Mouse (Mus musculus) hindbrain, embryonic 16.5 days (tissue): Measurements from ENCODE around the gene Gse1. TPM values are rescaled to one million over a fixed set of nuclear protein-coding genes. Genes with fewer than 3 reads are reported as not detected.

Source experiments
- ATAC-seq: fragments of 200-750 bp; cut with Nextera tagmentation; 2 replicates; pipeline ENCODE4 v1.8.0; 2017; ENCODE audit warnings: moderate TSS enrichment, moderate library complexity
- H3K27ac ChIP-seq: fragments of 300-500 bp; sonication (generic); 2 replicates; pipeline ENCODE4 v1.5.1; 2014; ENCODE audit warnings: low read depth, mild to moderate bottlenecking, control low read depth, low read length, moderate library complexity
- H3K27me3 ChIP-seq: fragments of 300-500 bp; sonication (generic); replicated peaks from 2 replicates; pipeline ENCODE4 v1.6.1; 2014; ENCODE audit warnings: low read length; ENCODE audit not compliant: control insufficient read depth, insufficient read depth
- H3K36me3 ChIP-seq: fragments of 300-500 bp; sonication (generic); 2 replicates; pipeline ENCODE4 v1.6.1; 2014; ENCODE audit warnings: mild to moderate bottlenecking, low read length, moderate library complexity, mixed read lengths; ENCODE audit not compliant: control insufficient read depth, insufficient read depth
- H3K4me1 ChIP-seq: fragments of 300-500 bp; sonication (generic); 2 replicates; pipeline ENCODE4 v1.6.1; 2014; ENCODE audit warnings: low read depth, low read length; ENCODE audit not compliant: control insufficient read depth, insufficient read depth
- H3K4me2 ChIP-seq: fragments of 300-500 bp; sonication (generic); 2 replicates; pipeline ENCODE4 v1.6.1; 2014; ENCODE audit warnings: mild to moderate bottlenecking, low read length, control low read depth, moderate library complexity
- H3K4me3 ChIP-seq: fragments of 300-500 bp; sonication (generic); 2 replicates; pipeline ENCODE4 v1.5.1; 2014; ENCODE audit warnings: mild to moderate bottlenecking, low read length, control low read depth, moderate library complexity
- H3K9ac ChIP-seq: fragments of 300-500 bp; sonication (generic); 2 replicates; pipeline ENCODE4 v1.6.1; 2014; ENCODE audit warnings: low read depth, mild to moderate bottlenecking, control low read depth, low read length, moderate library complexity
- H3K9me3 ChIP-seq: fragments of 300-500 bp; sonication (generic); 2 replicates; pipeline ENCODE4 v1.6.1; 2014; ENCODE audit warnings: mild to moderate bottlenecking, low read length, moderate library complexity; ENCODE audit not compliant: control insufficient read depth
- WGBS: fragments of 180-500 bp; shearing (Covaris S2); extraction: QIAGEN DNeasy Blood & Tissue Kit; methylation state at CpG from one replicate; pipeline ENCODE4 v1.1.7; 2014; 5-methylcytosine and 5-hydroxymethylcytosine counted together
- polyA plus RNA-seq: library from polyadenylated mRNA; unstranded; fragments of >200 nt; fragmentation: Nextera tagmentation; extraction: Ambion mirVana; gene quantifications from 2 replicates; pipeline ENCODE4 v1.2.1, GENCODE M21; 2015

The Gse1 gene
- polyA plus RNA-seq, 1 experiment from 2014 or later = 10.7 TPM

GRCm38 (mm10) chr8:120439309-120439708, 211.1 kb downstream of the Gse1 start:
- WGBS = 11% methylated on average over 19 of the region's 19 CpGs
- H3K27me3 ChIP-seq = 0 out of 2 replicates have a peak, but pooled peaks cover 2% of the 10 kb centered on the region
- H3K4me3 ChIP-seq = no peak overlapping the region
- H3K4me2 ChIP-seq = peak overlapping the region; percentile 28; the same call in 1 of the 2 replicates
- no peaks in the 10 kb centered on the region for H3K36me3 ChIP-seq
- peak overlapping the region; percentile 50; the same call in 1 of the 2 replicates for H3K9ac ChIP-seq
- H3K9me3 ChIP-seq = no peaks in the 10 kb centered on the region
- H3K4me1 ChIP-seq = peaks cover 54% of the 10 kb centered on the region
- peak overlapping the region; percentile 59 for H3K27ac ChIP-seq
- peak; percentile 64 for ATAC-seq

GRCm38 (mm10) chr8:120440739-120441138, 212.5 kb downstream of the Gse1 start:
- H3K9ac ChIP-seq = peak overlapping the region; percentile 38; the same call in 1 of the 2 replicates
- H3K4me2 ChIP-seq = no peak overlapping the region
- H3K36me3 ChIP-seq = no peaks in the 10 kb centered on the region
- H3K27ac ChIP-seq = peak overlapping the region; percentile 59; the same call in 1 of the 2 replicates
- H3K4me3 ChIP-seq = no peak overlapping the region
- WGBS = 48% methylated on average over 11 of the region's 12 CpGs
- 0 out of 2 replicates have a peak, but pooled peaks cover 2% of the 10 kb centered on the region for H3K27me3 ChIP-seq
- 0 out of 2 replicates have a peak, but pooled peaks have one; percentile 15 for ATAC-seq
- H3K9me3 ChIP-seq = no peaks in the 10 kb centered on the region
- H3K4me1 ChIP-seq = peaks cover 54% of the 10 kb centered on the region

- whole genome bisulfite sequencing = 79% methylated on average over 6 of the region's 6 CpGs
- no peaks in the 10 kb centered on the region for H3K9me3 ChIP-seq
- no peak overlapping the region; the same call in 1 of the 2 replicates for H3K27ac ChIP-seq
- H3K4me1 ChIP-seq = peaks cover 51% of the 10 kb centered on the region
- ATAC-seq = no peak
- no peaks in the 10 kb centered on the region for H3K27me3 ChIP-seq
- no peaks in the 10 kb centered on the region for H3K36me3 ChIP-seq
- no peak overlapping the region for H3K4me3 ChIP-seq
- H3K9ac ChIP-seq = peak overlapping the region; percentile 17
- H3K4me2 ChIP-seq = no peak overlapping the region
These were observed 213.4 kb downstream of the Gse1 start for GRCm38 (mm10) chr8:120441637-120442036.

- peaks cover 47% of the 10 kb centered on the region for H3K4me1 ChIP-seq
- ATAC-seq = no peak
These were observed 214.2 kb downstream of the Gse1 start for GRCm38 (mm10) chr8:120442306-120443003.

GRCm38 (mm10) chr8:120445249-120445648, 217.0 kb downstream of the Gse1 start:
- ATAC-seq = no peak
- Histone ChIP-seq H3K36me3 (no peaks in the 10 kb centered on the region), H3K27me3 (no peaks in the 10 kb centered on the region), H3K27ac (no peak overlapping the region), H3K4me2 (no peak overlapping the region), H3K4me1 (peaks cover 40% of the 10 kb centered on the region), H3K9ac (no peak overlapping the region), H3K9me3 (no peaks in the 10 kb centered on the region), H3K4me3 (no peak overlapping the region)
- WGBS = 55% methylated on average over 10 of the region's 10 CpGs

More at GRCm38 (mm10) chr8:120442306-120443003, 214.2 kb downstream of the Gse1 start:
- Histone ChIP-seq H3K9ac (no peak overlapping the region), H3K27me3 (no peaks in the 10 kb centered on the region), H3K36me3 (no peaks in the 10 kb centered on the region), H3K4me2 (no peak overlapping the region), H3K27ac (no peak overlapping the region), H3K9me3 (no peaks in the 10 kb centered on the region), H3K4me3 (no peak overlapping the region)
- WGBS = 58% methylated on average over 4 of the region's 4 CpGs

GRCm38 (mm10) chr8:120448131-120448530, 219.9 kb downstream of the Gse1 start:
- Histone ChIP-seq H3K9ac (no peak overlapping the region), H3K27ac (no peak overlapping the region), H3K9me3 (no peaks in the 10 kb centered on the region), H3K4me2 (no peak overlapping the region), H3K36me3 (no peaks in the 10 kb centered on the region), H3K27me3 (no peaks in the 10 kb centered on the region), H3K4me3 (no peak overlapping the region), H3K4me1 (peaks cover 23% of the 10 kb centered on the region)
- 31% methylated on average over 6 of the region's 6 CpGs for WGBS
- no peak for ATAC-seq

- no peak overlapping the region for H3K4me3 ChIP-seq
- no peaks in the 10 kb centered on the region for H3K27me3 ChIP-seq
- no peaks in the 10 kb centered on the region for H3K9me3 ChIP-seq
- H3K36me3 ChIP-seq = no peaks in the 10 kb centered on the region
- peaks cover 23% of the 10 kb centered on the region for H3K4me1 ChIP-seq
- peak overlapping the region; percentile 63 for H3K27ac ChIP-seq
- ATAC-seq = 0 out of 2 replicates have a peak, but pooled peaks have one; percentile 4
- no peak overlapping the region; the same call in 1 of the 2 replicates for H3K9ac ChIP-seq
- WGBS = 87% methylated on average over 4 of the region's 4 CpGs
- no peak overlapping the region for H3K4me2 ChIP-seq
These were observed 220.9 kb downstream of the Gse1 start for GRCm38 (mm10) chr8:120449139-120449538.

GRCm38 (mm10) chr8:120449608-120450031, 221.4 kb downstream of the Gse1 start:
- Histone ChIP-seq H3K9me3 (no peaks in the 10 kb centered on the region), H3K9ac (peak overlapping the region; percentile 53), H3K4me3 (no peak overlapping the region), H3K4me2 (peak overlapping the region; percentile 31; the same call in 1 of the 2 replicates), H3K27me3 (no peaks in the 10 kb centered on the region), H3K27ac (peak overlapping the region; percentile 63), H3K36me3 (no peaks in the 10 kb centered on the region), H3K4me1 (peaks cover 26% of the 10 kb centered on the region)
- WGBS = 14% methylated on average over 17 of the region's 17 CpGs
- peak; percentile 38; the same call in 1 of the 2 replicates for ATAC-seq

- Histone ChIP-seq H3K27me3 (no peaks in the 10 kb centered on the region), H3K4me1 (peaks cover 45% of the 10 kb centered on the region), H3K4me3 (no peak overlapping the region), H3K27ac (no peak overlapping the region), H3K36me3 (no peaks in the 10 kb centered on the region), H3K9ac (no peak overlapping the region), H3K4me2 (no peak overlapping the region), H3K9me3 (no peaks in the 10 kb centered on the region)
- WGBS = 81% methylated on average over 2 of the region's 2 CpGs
- ATAC-seq = no peak
These were observed 223.9 kb downstream of the Gse1 start for GRCm38 (mm10) chr8:120452111-120452510.
